In the genomic region with DNA sequence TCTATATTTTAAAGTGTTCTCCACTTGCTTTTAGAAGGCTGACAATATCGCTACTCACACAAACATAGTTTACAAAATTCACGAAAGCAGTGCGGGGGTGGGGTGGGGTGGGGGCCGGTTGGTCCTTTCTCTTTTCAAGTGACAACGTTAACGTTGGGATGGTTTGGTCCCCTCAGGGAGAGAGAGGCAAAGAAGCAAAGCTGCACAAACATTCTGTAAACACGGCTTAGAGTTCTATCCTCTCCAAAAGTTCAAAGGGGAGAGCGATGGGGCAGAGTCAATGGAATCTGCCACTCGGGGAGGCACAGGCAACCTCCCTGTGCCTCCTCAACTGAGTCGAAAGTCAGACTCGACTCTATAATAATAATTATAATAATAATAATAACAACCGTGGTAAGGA, we compare ENCODE assay signal across 11 mouse cellular contexts. TPM values are rescaled to one million over a fixed set of nuclear protein-coding genes. Genes with fewer than 3 reads are reported as not detected.
DNase-seq lines count a peak whose midpoint lies in the region; ATAC-seq and TF ChIP-seq lines count a peak whose summit lies in the region.
"Had no signal": no experiment of that assay in that cellular context is flagged by ENCODE, and none has a peak within 500 bp of the region (broad histone marks: within the 10 kb centered on the region; RNA-seq: fewer than 3 reads in every experiment).

No protein-coding gene starts in this region.

- peak overlapping the region; percentile 41; the same call in 1 of the 2 replicates for H3K4me3 ChIP-seq in left cerebral cortex, adult 2 months
- H3K4me3 ChIP-seq in forebrain, embryonic 13.5 days, result peak overlapping the region; percentile 19
- peak overlapping the region; percentile 32 for H3K4me3 ChIP-seq in intestine, postnatal 0 days (ENCODE audit: low read depth, low read length)
- H3K4me3 ChIP-seq in neural tube, embryonic 12.5 days, result no peak overlapping the region
- H3K4me3 ChIP-seq: erythroblast, embryonic 14.5 days had no signal

- no peak overlapping the region; the same call in 1 of the 2 replicates for H3K9ac ChIP-seq in forebrain, embryonic 13.5 days
- H3K9ac ChIP-seq in intestine, postnatal 0 days (ENCODE audit: low read depth, low read length), result no peak overlapping the region
- 0 out of 2 replicates have a peak overlapping the region, but pooled peaks have one; percentile 40 for H3K9ac ChIP-seq in neural tube, embryonic 12.5 days
- H3K9ac ChIP-seq: limb, embryonic 12.5 days had no signal

- no peaks in the 10 kb centered on the region for H3K9me3 ChIP-seq in forebrain, embryonic 13.5 days (replicated peaks)
- H3K9me3 ChIP-seq in intestine, postnatal 0 days (ENCODE audit: control insufficient read depth), result no peaks in the 10 kb centered on the region
- no peaks in the 10 kb centered on the region for H3K9me3 ChIP-seq in neural tube, embryonic 12.5 days
- H3K9me3 ChIP-seq: limb, embryonic 12.5 days had no signal

- peaks cover 38% of the 10 kb centered on the region for H3K4me1 ChIP-seq in forebrain, embryonic 13.5 days
- no peaks in the 10 kb centered on the region for H3K4me1 ChIP-seq in intestine, postnatal 0 days (replicated peaks; ENCODE audit: control insufficient read depth, insufficient read depth, low read length)
- peaks cover 36% of the 10 kb centered on the region for H3K4me1 ChIP-seq in neural tube, embryonic 12.5 days

- no peak for TF ChIP-seq CTCF in left cerebral cortex, adult 2 months (IDR thresholded peaks at IDR 0.05)
- no peak for TF ChIP-seq CTCF in intestine, postnatal 0 days (IDR thresholded peaks at IDR 0.05; ENCODE audit: low read depth)

- no peak overlapping the region for H3K27ac ChIP-seq in left cerebral cortex, adult 2 months
- no peak overlapping the region for H3K27ac ChIP-seq in forebrain, embryonic 13.5 days
- no peak overlapping the region for H3K27ac ChIP-seq in intestine, postnatal 0 days (ENCODE audit: low read depth, low read length)
- no peak overlapping the region for H3K27ac ChIP-seq in neural tube, embryonic 12.5 days
- H3K27ac ChIP-seq: limb, embryonic 12.5 days had no signal

- peak overlapping the region; percentile 30; the same call in 1 of the 2 replicates for H3K4me2 ChIP-seq in forebrain, embryonic 13.5 days
- peak overlapping the region; percentile 61 for H3K4me2 ChIP-seq in intestine, postnatal 0 days (replicated peaks; ENCODE audit: low read depth)
- H3K4me2 ChIP-seq in neural tube, embryonic 12.5 days (replicated peaks), result peak overlapping the region; percentile 44; the same call in 1 of the 2 replicates

- no peaks in the 10 kb centered on the region for H3K36me3 ChIP-seq in forebrain, embryonic 13.5 days (ENCODE audit: poor library complexity, severe bottlenecking)
- H3K36me3 ChIP-seq in intestine, postnatal 0 days (ENCODE audit: control insufficient read depth, insufficient read depth), result no peaks in the 10 kb centered on the region
- no peaks in the 10 kb centered on the region for H3K36me3 ChIP-seq in neural tube, embryonic 12.5 days
- H3K36me3 ChIP-seq: limb, embryonic 12.5 days had no signal

- intact Hi-C loops in left cerebral cortex, adult 2 months (cut with DNase I), result no loop called here

- no peak for ATAC-seq in forebrain, embryonic 13.5 days
- ATAC-seq in intestine, postnatal 0 days, result no peak
- ATAC-seq in neural tube, embryonic 12.5 days (ENCODE audit: low FRiP score, low read depth), result no peak

- WGBS in forebrain, embryonic 13.5 days, result under 1% methylated on average over 12 of the region's 12 CpGs
- 5% methylated on average over 12 of the region's 12 CpGs for WGBS in intestine, postnatal 0 days
- WGBS in neural tube, embryonic 12.5 days, result 1% methylated on average over 12 of the region's 12 CpGs

- no peak for DNase-seq in left cerebral cortex, adult 2 months (ENCODE audit: extremely low spot score in 1 of 2, low spot score in 2 of 2)
- no peak for DNase-seq in left cerebral cortex, adult 11 months (ENCODE audit: low spot score)
- no peak for DNase-seq in layer of hippocampus, adult 18-20 months (ENCODE audit: low spot score in 2 of 2)
- no peak for DNase-seq in urinary bladder, postnatal 10 days (ENCODE audit: low spot score)
- DNase-seq in kidney, adult 18-20 months, result no peak

- H3K27me3 ChIP-seq in forebrain, embryonic 13.5 days, result peaks cover 96% of the 10 kb centered on the region
- peaks cover 96% of the 10 kb centered on the region for H3K27me3 ChIP-seq in intestine, postnatal 0 days (replicated peaks; ENCODE audit: control insufficient read depth, insufficient read depth, low read length)
- peaks cover 93% of the 10 kb centered on the region for H3K27me3 ChIP-seq in neural tube, embryonic 12.5 days (replicated peaks)

RNA-seq across cellular contexts. Expression of a gene that starts 10.5 kb away (rescaled TPM):
- total RNA-seq in left cerebral cortex, adult 2 months (2021), result 1 to 10 TPM; 4.1 to 4.5 TPM
- 3.1 and 3.2 TPM in 2 replicates for polyA plus RNA-seq in forebrain, embryonic 13.5 days (2015; fragmentation: Nextera tagmentation; extraction: Ambion mirVana)
- polyA plus RNA-seq in intestine, postnatal 0 days (2015; fragmentation: Nextera tagmentation; extraction: Ambion mirVana), result 1.3 and 1.4 TPM in 2 replicates
- 3.7 and 4.7 TPM in 2 replicates for polyA plus RNA-seq in neural tube, embryonic 12.5 days (2016; fragmentation: Nextera tagmentation; extraction: Ambion mirVana)
- total RNA-seq in layer of hippocampus, adult 18-20 months (2021), result 1 to 10 TPM; 3.2 to 5.6 TPM
- total RNA-seq: MEL had no signal
- polyA plus RNA-seq: erythroblast, embryonic 14.5 days; limb, embryonic 12.5 days had no signal
